Mouse (Mus musculus) adrenal gland, adult 10 weeks (tissue): ENCODE results near the gene Vpreb3. TPM values are rescaled to one million over a fixed set of nuclear protein-coding genes. Genes with fewer than 3 reads are reported as not detected.

Experiments
- polyA plus RNA-seq: library from polyadenylated mRNA; stranded (reverse); fragments of 350-450 nt; fragmentation: Illumina TruSeq; extraction: RNeasy Lipid Tissue Mini Kit (QIAGEN cat#74804); gene quantifications from one replicate; pipeline ENCODE4 v1.2.3, GENCODE M21; 2014; ENCODE audit warnings: low read depth, low replicate concordance

Vpreb3 gene
- not detected for polyA plus RNA-seq

DNA sequence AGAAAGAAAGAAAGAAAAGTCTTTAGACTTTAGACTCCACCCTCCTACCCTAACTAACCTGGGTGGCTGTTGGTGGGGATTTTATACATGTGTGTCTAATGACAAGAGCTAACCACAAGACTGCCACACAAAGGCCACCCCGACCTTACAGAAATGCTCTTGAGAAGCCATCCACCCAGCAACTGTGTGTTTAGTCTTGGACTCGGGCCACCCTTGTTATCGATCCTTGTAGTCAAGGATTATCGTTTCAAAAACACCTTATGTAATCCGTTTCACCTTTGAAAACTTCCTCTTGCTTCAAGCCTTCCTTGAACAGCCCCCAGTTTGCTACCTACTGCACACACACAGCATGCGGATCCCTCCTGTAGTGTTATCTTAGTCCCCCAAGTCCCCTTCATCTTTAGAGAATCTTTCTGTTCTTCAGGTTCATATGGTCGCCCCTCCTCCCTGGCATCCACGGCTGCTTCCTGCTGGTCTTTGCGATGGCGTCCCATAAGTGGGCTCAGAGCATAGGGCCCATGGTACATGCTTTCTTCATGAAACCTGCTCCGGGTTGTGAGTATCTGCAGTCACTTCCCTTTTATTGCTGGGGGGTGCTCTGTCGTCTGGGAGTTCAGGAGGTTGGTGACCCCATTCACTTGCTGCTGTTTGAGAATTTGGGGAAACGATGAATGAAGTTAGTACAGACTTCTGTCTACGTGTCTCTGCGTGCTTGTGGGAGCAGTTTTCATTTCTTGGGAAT lies at the start of gene Vpreb3:
Gene Vpreb3 (plus strand): TSS at position 322 of the 742 bp plus-strand sequence.

GRCm38 (mm10) chr10:75893089-75893750 lies 49.6 kb upstream of the Vpreb3 start, which contains the start of gene Derl3:
Gene Derl3, plus strand, starts transcription at chr10:75893413.

DNA sequence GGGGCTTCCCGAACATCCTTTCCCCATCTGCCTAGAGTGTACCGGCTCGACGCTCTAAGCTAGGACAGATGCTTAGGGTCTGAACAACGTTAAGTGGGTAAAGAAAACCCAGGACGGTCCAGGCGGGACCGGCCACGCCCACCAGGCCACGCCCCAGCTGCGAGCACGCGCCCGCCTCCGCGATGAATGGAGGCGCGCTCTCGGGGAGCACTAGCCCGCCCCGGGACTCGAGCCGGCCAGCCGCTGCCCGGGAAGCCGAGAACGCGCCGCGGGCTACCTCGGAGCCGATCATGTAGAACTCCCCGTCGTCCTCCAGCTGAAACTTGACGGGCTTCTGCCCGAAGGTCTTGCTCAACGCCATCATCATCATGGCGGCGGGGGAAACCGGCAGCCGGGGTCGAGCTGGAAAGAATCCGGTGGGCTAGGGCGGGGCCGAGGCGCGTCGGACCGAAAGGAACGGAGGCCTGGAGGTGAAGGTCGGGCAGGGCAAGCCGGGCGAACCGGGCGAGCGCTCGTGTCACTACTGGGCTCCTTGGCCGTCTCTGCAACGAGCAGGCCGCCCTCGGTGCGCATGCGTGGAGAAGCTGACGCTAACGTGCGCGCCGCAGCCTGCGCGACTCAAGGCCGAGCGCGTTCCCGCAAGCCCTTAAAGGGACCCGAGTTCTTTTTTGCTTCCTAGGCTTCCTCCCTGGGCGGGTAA lies 21.7 kb upstream of the Vpreb3 start, which contains the start of gene Smarcb1:
Gene Smarcb1 (minus strand): TSS at position 592 of the 700 bp plus-strand sequence.

DNA sequence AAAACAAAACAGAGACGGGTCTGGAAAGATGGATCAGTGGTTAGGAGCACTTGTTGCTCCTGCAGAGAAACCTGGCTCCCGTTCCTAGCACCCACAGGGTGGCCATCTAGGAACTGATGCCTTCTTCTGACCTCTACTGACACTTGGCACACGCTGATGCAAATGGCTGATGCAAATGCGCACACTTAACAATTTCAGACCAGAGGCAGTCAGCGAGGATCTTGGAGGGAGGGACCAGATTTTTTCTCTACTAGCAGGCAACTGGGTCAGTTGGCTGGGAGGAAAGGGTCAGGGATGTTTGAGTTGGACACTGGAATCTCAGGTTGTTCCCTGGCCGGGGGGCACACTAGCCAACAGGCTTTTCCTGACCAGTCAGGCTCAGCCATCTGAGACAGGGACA lies 10.0 kb upstream of the Vpreb3 start, which contains the start of gene Chchd10:
Gene Chchd10 (plus strand): TSS at position 240 of the 400 bp plus-strand sequence.

DNA sequence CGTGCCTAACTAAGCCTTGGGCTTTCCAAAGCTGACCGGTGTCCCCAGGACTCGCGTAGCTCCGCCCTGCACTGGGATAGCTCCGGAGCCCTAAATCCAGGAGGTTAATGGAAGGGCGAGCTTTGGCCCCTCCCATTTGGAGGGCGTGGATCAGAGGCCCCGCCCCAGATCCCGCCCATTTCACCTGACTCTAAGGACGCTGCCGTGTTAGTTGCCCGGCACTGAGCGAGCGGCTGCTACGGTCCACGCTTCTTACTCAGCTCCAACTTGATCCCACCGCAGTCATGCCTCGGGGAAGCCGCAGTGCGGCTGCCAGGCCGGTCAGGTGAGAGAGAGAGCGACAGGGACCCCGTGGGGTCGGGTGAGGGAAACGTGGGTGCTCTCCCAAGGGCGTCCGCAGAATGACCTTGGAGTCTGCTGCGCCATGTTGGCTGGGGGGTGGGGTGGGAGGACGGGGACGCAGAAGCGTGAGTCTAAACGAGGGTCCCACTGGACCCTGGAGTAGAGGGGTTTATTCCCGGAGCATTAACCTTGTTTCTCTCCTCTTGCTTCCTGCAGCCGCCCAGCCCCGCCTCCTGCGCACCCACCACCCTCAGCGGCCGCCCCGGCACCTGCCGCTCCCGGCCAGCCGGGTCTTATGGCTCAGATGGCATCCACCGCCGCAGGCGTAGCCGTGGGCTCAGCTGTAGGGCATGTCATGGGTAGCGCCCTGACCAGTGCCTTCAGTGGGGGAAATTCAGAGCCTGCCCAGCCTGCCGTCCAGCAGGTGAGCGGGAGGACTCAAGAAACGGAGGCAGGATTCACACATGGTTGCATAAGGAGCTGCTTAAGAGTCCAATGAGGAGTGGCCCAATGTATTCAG lies 6.9 kb upstream of the Vpreb3 start, which contains the start of gene Mmp11:
Gene Mmp11 (minus strand): TSS at position 817 of the 862 bp plus-strand sequence.

DNA sequence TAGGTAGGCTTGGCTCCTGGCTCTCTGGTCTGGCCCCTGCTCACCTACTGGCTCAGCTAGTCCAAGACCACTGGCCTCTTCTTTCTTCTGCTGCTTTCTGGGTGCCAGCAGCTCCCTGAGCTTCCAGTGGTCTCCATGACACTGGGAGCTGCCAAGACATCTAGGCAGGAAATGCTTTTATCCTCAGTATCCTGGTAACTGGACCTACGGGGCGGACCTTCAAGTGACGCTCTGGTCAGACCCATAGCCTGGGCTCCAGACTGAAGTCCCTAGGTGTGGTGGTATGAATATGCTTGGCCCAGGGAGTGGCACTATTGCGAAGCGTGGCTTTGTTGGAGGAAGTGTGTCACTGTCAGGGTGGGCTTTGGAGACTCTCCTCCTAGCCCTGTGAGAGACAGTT lies 2.3 kb upstream of the Vpreb3 start, which contains the start of gene Gm867:
Gene Gm867 (minus strand): TSS at position 153 of the 400 bp plus-strand sequence.

GRCm38 (mm10) chr10:75954381-75954811 lies 11.5 kb downstream of the Vpreb3 start, which contains the start of gene Gm5134:
Gene Gm5134, plus strand, starts transcription at chr10:75954514.

Other genes with a start within 250 kb of the Vpreb3 start
- gene Cabin1, start 178.7 kb upstream of the Vpreb3 start, polyA plus RNA-seq: 5.5 TPM
- 4.5 TPM for gene Ddt, start 169.6 kb upstream of the Vpreb3 start, polyA plus RNA-seq
- gene Gm20441, start 162.1 kb upstream of the Vpreb3 start, polyA plus RNA-seq: not detected
- gene Gstt3, start 161.6 kb upstream of the Vpreb3 start, polyA plus RNA-seq: 6.8 TPM
- gene Gstt1, start 144.5 kb upstream of the Vpreb3 start, polyA plus RNA-seq: 1.6 TPM
- gene Gstt4, start 120.5 kb upstream of the Vpreb3 start, polyA plus RNA-seq: not detected
- 2.4 TPM for gene Gstt2, start 105.6 kb upstream of the Vpreb3 start, polyA plus RNA-seq
- not detected for gene Mif, start 82.8 kb upstream of the Vpreb3 start, polyA plus RNA-seq
- not detected for gene Derl3, start 49.6 kb upstream of the Vpreb3 start, polyA plus RNA-seq
- 17.3 TPM for gene Smarcb1, start 21.4 kb upstream of the Vpreb3 start, polyA plus RNA-seq
- gene Chchd10, start 9.9 kb upstream of the Vpreb3 start, polyA plus RNA-seq: 44.3 TPM
- 2.8 TPM for gene Mmp11, start 6.6 kb upstream of the Vpreb3 start, polyA plus RNA-seq
- not detected for gene Gm867, start 2.4 kb upstream of the Vpreb3 start, polyA plus RNA-seq
- gene Gm5134, start 11.5 kb downstream of the Vpreb3 start, polyA plus RNA-seq: not detected
- gene Zfp280b, start 89.6 kb downstream of the Vpreb3 start, polyA plus RNA-seq: 7.5 TPM
- gene Slc5a4b, start 167.9 kb downstream of the Vpreb3 start, polyA plus RNA-seq: not detected
- not detected for gene Slc5a4a, start 204.4 kb downstream of the Vpreb3 start, polyA plus RNA-seq